Mouse (Mus musculus): ENCODE data around the gene Gm45753. TPM values are rescaled to one million over a fixed set of nuclear protein-coding genes. Genes with fewer than 3 reads are reported as not detected.
"Not testable (repeated sequence)": the region's sequence is repeated elsewhere in the genome, so short reads cannot be mapped to it uniquely, and the experiment has no call there.

Gene Gm45753
- polyA plus RNA-seq, 1 experiment = not detected

GRCm38 (mm10) chr8:45332685-45333409 lies 24.6 kb upstream of the Gm45753 start, which contains the start of gene Cyp4v3:
Gene Cyp4v3, minus strand, starts transcription at chr8:45333216.
- TF ChIP-seq POLR2A (IDR thresholded peaks at IDR 0.05; ENCODE audit: control insufficient read depth, extremely low read depth, insufficient read depth, low read length, poor library complexity) (no peak), CTCF (IDR thresholded peaks at IDR 0.05; ENCODE audit: borderline replicate concordance, control insufficient read depth, extremely low read depth, insufficient read depth, low read length, poor library complexity) (no peak)
- H3K4me3 ChIP-seq (ENCODE audit: control insufficient read depth, insufficient read depth, low read length) = peak within 1 kb of the TSS; percentile 51
- peak; percentile 64 for DNase-seq
- no peaks in the 10 kb centered on the region for H3K36me3 ChIP-seq (ENCODE audit: control insufficient read depth, insufficient read depth, low read length)
- no peaks in the 10 kb centered on the region for H3K27me3 ChIP-seq (ENCODE audit: control insufficient read depth, insufficient read depth, low read length)
- WGBS = 1% methylated on average over 44 of the region's 44 CpGs
- peaks cover 10% of the 10 kb centered on the region for H3K4me1 ChIP-seq (replicated peaks; ENCODE audit: control insufficient read depth, insufficient read depth, low read length)
- H3K27ac ChIP-seq (ENCODE audit: control insufficient read depth, insufficient read depth, low read length) = peak within 1 kb of the TSS; percentile 18; the same call in 1 of the 2 replicates

- TF ChIP-seq CTCF (IDR thresholded peaks at IDR 0.05; ENCODE audit: borderline replicate concordance, control insufficient read depth, extremely low read depth, insufficient read depth, low read length, poor library complexity) (no peak), POLR2A (IDR thresholded peaks at IDR 0.05; ENCODE audit: control insufficient read depth, extremely low read depth, insufficient read depth, low read length, poor library complexity) (no peak)
- Histone ChIP-seq H3K27ac (ENCODE audit: control insufficient read depth, insufficient read depth, low read length) (no peak overlapping the region), H3K36me3 (ENCODE audit: control insufficient read depth, insufficient read depth, low read length) (no peaks in the 10 kb centered on the region), H3K27me3 (ENCODE audit: control insufficient read depth, insufficient read depth, low read length) (no peaks in the 10 kb centered on the region), H3K4me3 (ENCODE audit: control insufficient read depth, insufficient read depth, low read length) (no peak overlapping the region), H3K4me1 (replicated peaks; ENCODE audit: control insufficient read depth, insufficient read depth, low read length) (peaks cover 10% of the 10 kb centered on the region)
- WGBS = 46% methylated on average over 3 of the region's 3 CpGs
- no peak for DNase-seq
Measured at GRCm38 (mm10) chr8:45330856-45331255, 22.6 kb upstream of the Gm45753 start.

GRCm38 (mm10) chr8:45329206-45329980 lies 21.1 kb upstream of the Gm45753 start:
- no peaks in the 10 kb centered on the region for H3K36me3 ChIP-seq (ENCODE audit: control insufficient read depth, insufficient read depth, low read length)
- peaks cover 10% of the 10 kb centered on the region for H3K4me1 ChIP-seq (replicated peaks; ENCODE audit: control insufficient read depth, insufficient read depth, low read length)
- DNase-seq = no peak
- 95% methylated on average over 6 of the region's 6 CpGs for WGBS
- H3K4me3 ChIP-seq (ENCODE audit: control insufficient read depth, insufficient read depth, low read length) = no peak overlapping the region
- no peak overlapping the region for H3K27ac ChIP-seq (ENCODE audit: control insufficient read depth, insufficient read depth, low read length)
- TF ChIP-seq CTCF (IDR thresholded peaks at IDR 0.05; ENCODE audit: borderline replicate concordance, control insufficient read depth, extremely low read depth, insufficient read depth, low read length, poor library complexity) (no peak), POLR2A (IDR thresholded peaks at IDR 0.05; ENCODE audit: control insufficient read depth, extremely low read depth, insufficient read depth, low read length, poor library complexity) (no peak)
- no peaks in the 10 kb centered on the region for H3K27me3 ChIP-seq (ENCODE audit: control insufficient read depth, insufficient read depth, low read length)

- not testable (repeated sequence) for H3K4me1 ChIP-seq (replicated peaks; ENCODE audit: control insufficient read depth, insufficient read depth, low read length); H3K4me3 ChIP-seq (ENCODE audit: control insufficient read depth, insufficient read depth, low read length); DNase-seq; H3K36me3 ChIP-seq (ENCODE audit: control insufficient read depth, insufficient read depth, low read length); H3K27me3 ChIP-seq (ENCODE audit: control insufficient read depth, insufficient read depth, low read length); H3K27ac ChIP-seq (ENCODE audit: control insufficient read depth, insufficient read depth, low read length)
Measured at GRCm38 (mm10) chr8:45327076-45327475, 18.8 kb upstream of the Gm45753 start.

- no peaks in the 10 kb centered on the region for H3K27me3 ChIP-seq (ENCODE audit: control insufficient read depth, insufficient read depth, low read length)
- H3K36me3 ChIP-seq (ENCODE audit: control insufficient read depth, insufficient read depth, low read length) = no peaks in the 10 kb centered on the region
- TF ChIP-seq POLR2A (IDR thresholded peaks at IDR 0.05; ENCODE audit: control insufficient read depth, extremely low read depth, insufficient read depth, low read length, poor library complexity) = no peak
- no peak for TF ChIP-seq CTCF (IDR thresholded peaks at IDR 0.05; ENCODE audit: borderline replicate concordance, control insufficient read depth, extremely low read depth, insufficient read depth, low read length, poor library complexity)
- no peak for DNase-seq
- no peaks in the 10 kb centered on the region for H3K4me1 ChIP-seq (replicated peaks; ENCODE audit: control insufficient read depth, insufficient read depth, low read length)
- WGBS = 94% methylated on average over 4 of the region's 4 CpGs
- H3K27ac ChIP-seq (ENCODE audit: control insufficient read depth, insufficient read depth, low read length) = no peak overlapping the region
- no peak overlapping the region for H3K4me3 ChIP-seq (ENCODE audit: control insufficient read depth, insufficient read depth, low read length)
Measured at GRCm38 (mm10) chr8:45324151-45324550, 15.9 kb upstream of the Gm45753 start.

GRCm38 (mm10) chr8:45321365-45321764 lies 13.1 kb upstream of the Gm45753 start:
- Histone ChIP-seq H3K27me3 (ENCODE audit: control insufficient read depth, insufficient read depth, low read length) (no peaks in the 10 kb centered on the region), H3K4me1 (replicated peaks; ENCODE audit: control insufficient read depth, insufficient read depth, low read length) (no peaks in the 10 kb centered on the region), H3K27ac (ENCODE audit: control insufficient read depth, insufficient read depth, low read length) (no peak overlapping the region), H3K4me3 (ENCODE audit: control insufficient read depth, insufficient read depth, low read length) (no peak overlapping the region), H3K36me3 (ENCODE audit: control insufficient read depth, insufficient read depth, low read length) (no peaks in the 10 kb centered on the region)
- no peak for TF ChIP-seq POLR2A (IDR thresholded peaks at IDR 0.05; ENCODE audit: control insufficient read depth, extremely low read depth, insufficient read depth, low read length, poor library complexity)
- TF ChIP-seq CTCF (IDR thresholded peaks at IDR 0.05; ENCODE audit: borderline replicate concordance, control insufficient read depth, extremely low read depth, insufficient read depth, low read length, poor library complexity) = no peak
- DNase-seq = no peak
- WGBS = 89% methylated on average over 2 of the region's 2 CpGs
